Mouse (Mus musculus): ENCODE measurements around the gene Adamtsl5.

Gene Adamtsl5

GRCm38 (mm10) chr10:80341491-80342304, 6.5 kb downstream of the Adamtsl5 start:
- no peak for DNase-seq

- no peak for DNase-seq
Observed at GRCm38 (mm10) chr10:80341026-80341425, 7.2 kb downstream of the Adamtsl5 start.

- peak; percentile 88 to 91 for DNase-seq
Observed at GRCm38 (mm10) chr10:80339941-80340750, 8.1 kb downstream of the Adamtsl5 start.

DNA sequence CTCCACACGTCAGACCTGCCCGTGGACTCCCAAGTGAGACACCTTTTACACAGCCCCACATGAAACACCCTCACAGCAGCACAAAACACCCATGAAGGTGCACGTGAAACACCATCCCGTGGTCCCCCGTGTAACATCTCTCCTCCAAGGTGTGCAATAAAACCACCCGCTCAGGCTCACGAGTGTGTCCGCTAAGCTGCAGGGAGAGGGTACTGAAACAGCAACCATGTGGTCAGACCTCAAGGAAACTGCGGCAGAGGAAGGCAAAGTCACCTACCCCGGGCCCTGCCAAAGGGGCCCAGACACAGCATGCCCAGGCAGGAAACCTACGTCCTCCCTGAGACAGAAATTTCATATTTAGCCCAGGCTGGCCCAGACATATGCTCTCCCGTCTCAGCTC, 11.9 kb downstream of the Adamtsl5 start:
- DNase-seq = no peak

DNA sequence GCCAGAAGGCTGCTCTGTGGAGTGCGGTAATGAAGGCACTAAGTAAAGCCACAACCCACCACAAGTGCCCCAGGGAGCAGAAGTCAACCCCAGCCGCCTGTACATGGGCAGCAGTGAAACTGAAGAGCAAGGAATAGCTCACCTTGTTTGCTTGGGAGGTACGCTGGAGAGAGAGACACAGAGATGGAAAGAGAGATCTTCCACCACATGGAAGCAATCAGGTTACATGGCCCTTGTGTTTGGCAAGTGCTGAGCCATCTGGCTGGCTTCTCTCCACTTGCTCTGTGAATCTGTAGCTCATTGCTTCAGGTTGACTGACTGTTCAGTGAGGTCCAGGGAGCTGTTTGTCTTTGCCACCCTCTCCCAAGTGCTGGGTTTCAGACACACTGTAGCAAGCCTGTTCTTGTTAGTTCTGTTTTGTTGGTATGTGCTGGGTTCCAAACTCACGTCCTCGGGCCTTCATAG, 15.7 kb downstream of the Adamtsl5 start:
- peak; percentile 53 to 56 for DNase-seq

GRCm38 (mm10) chr10:80331636-80332524, 16.3 kb downstream of the Adamtsl5 start:
- no peak for DNase-seq

- no peak for DNase-seq
Observed at GRCm38 (mm10) chr10:80330888-80331287, 17.3 kb downstream of the Adamtsl5 start.

DNA sequence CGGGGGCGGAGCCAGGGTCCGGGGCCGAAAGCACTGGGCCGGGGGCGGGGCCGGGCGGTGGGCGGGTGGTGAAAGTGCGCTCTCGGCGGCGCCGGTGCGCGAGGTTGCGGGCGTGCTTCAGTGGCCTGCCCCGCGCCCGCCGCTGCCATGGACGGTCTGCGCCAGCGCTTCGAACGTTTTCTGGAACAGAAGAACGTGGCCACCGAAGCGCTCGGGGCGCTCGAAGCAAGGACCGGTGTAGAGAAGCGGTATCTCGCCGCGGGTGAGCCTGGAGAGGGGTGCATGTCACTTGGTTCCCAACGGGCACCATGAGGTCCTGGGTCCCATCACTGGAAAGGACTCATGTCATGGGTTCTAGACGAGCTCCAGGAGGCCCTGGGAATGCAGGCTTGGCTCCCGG, 18.1 kb downstream of the Adamtsl5 start:
- DNase-seq = no peak

DNA sequence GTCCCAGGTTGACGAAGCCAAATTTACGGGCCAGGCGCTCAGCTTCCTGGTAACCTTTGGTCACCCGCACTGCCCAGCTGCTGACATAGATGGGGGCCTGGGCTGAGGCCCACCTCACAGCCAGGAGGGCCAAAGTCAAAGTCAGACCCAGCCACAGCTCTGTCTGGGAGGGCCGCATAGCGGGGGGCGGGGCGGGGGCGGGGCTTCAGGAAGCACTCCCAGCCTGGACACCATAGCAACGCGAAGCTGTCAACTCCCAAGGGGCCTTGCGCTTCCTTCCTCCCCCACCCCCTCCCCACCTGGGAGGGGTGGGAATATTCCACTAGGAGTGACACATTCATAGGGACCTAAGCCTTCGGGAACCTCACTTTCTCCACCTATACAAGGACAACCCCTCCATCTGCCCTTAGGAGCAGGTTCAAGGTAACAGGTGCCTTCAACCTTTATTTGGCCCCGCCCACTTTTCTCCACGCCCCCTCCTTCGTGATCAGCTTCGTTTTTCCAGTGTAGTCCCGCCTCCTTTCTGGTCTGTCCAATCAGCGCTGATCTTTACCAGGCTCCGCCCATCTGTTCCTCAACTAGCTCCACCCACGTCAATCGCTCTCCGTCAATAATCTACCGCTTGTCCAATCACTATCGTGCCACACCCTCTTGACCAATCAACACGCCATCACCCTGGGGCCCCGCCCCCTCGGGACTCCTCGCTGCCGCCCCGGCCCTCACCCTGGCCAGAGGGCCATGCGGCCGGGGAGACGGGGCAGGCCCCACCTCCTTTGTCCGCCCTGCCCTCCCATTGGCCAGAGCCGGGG, 18.7 kb downstream of the Adamtsl5 start, which contains the start of the genes Pcsk4 and Reep6:
Pcsk4 (minus strand) TSS at position 226 of the 809 bp plus-strand sequence.
Reep6 (plus strand) TSS at position 681 of the 809 bp plus-strand sequence.
- peak; percentile 91 to 97 for DNase-seq

DNA sequence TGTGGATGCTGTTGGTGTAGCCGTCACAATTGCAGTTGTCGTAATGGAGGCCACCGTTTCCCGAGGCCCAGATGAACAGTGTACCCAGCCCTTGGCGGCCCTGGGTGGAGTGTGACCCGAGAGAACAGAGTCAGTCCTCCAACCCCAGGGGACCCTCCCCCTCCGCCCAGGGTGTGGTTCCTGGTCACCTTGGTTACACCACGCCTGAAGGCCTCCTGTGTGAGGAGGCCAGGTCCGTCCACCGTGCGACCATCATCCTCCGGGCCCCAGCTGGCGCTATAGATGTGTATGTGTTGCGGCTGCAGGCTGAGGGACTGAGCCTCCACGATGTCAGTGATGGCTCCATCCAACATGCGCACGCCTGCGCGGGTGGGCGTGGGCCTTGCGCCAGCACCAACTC, 23.2 kb downstream of the Adamtsl5 start:
- no peak for DNase-seq

- no peak for DNase-seq
Observed at GRCm38 (mm10) chr10:80324120-80325037, 23.8 kb downstream of the Adamtsl5 start.

- DNase-seq = peak; percentile 57 to 72
Observed at GRCm38 (mm10) chr10:80323261-80324119, 24.7 kb downstream of the Adamtsl5 start.

- no peak for DNase-seq
Observed at GRCm38 (mm10) chr10:80322811-80323211, 25.4 kb downstream of the Adamtsl5 start.

- no peak for DNase-seq
Observed at GRCm38 (mm10) chr10:80321670-80322581, 26.3 kb downstream of the Adamtsl5 start.

DNA sequence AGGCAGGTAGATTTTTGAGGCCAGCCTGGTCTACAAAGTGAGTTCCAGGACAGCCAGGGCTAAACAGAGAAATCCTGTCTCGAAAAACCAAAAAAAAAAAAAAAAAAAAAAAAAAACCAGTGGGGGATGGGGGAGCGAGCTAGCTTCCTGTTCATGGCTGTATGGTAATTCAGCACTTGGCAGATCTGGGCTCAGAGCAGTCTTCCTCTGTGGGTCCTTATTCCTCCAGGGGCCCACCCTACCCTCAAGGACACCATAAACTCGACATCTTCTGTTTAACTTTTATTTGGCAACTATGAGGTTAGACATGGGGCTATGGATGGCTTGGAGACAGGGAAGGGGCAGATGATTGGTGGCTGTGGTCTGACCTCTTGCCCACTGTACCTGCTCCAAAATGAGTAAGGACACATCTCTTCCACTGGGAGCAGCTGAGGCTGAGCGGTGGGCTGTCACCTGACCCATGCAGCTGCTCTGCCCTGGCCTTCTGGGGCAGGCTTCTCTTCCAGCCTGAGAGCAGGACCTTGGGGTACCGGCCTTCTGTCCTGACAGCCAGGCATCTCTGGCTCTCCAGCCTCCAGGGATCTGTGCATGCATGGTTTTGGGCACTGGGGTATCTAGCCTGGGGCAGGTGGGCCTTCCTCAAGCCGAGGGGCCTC, 27.1 kb downstream of the Adamtsl5 start:
- DNase-seq = no peak

GRCm38 (mm10) chr10:80320340-80320760, 27.9 kb downstream of the Adamtsl5 start, which contains the start of gene 2310011J03Rik:
Gene 2310011J03Rik, minus strand, starts transcription at chr10:80320537.
- peak; percentile 89 to 90 for DNase-seq

DNA sequence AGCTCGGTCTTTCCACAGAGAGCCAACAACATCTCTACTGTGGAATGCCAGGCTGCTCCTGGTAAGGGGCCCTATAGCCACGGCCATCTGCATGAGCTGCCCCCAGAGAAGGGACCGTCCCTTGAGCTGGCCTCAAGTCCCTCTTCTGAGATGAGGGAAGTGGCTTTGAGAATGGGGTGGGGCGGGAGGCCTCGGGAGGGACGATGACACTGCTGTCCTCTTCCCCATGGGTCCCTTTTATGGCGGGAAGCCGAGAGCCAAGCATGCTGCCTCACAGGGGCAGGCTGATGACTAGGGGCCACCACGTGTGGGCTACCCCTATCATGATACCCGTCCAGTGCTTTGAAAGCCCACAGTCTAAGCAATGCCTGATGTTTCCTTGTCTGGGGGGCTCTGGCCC, 31.2 kb downstream of the Adamtsl5 start:
- no peak for DNase-seq

DNA sequence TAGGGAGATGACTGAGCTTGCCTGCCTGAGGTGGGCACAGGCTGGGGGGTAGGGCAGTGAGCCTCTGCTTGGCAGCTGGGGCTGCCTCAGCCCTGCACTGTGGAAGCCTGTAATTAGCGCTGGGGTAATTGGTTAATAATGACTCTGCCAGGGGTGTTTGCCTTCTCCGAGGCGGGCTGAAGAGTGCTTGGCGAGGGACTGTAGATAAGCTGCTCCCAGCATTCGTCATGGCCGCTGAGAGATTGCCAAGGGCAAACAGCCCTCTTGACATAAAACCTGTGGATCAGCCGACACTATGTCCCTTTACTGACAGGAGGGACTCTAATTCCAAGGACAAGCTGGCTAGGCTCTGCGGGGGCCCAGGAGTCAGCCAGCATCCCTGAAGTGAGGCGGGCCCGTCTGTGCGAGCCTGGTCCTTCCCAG, 31.8 kb downstream of the Adamtsl5 start:
- DNase-seq = no peak
